Mouse (Mus musculus) kidney, postnatal 0 days (tissue): ENCODE results near the gene Pcyt1a. TPM values are rescaled to one million over a fixed set of nuclear protein-coding genes. Genes with fewer than 3 reads are reported as not detected.

Source experiments
- ATAC-seq: fragments of 200-750 bp; cut with Nextera tagmentation; replicated peaks from 2 replicates; pipeline ENCODE4 v1.8.0; 2017; ENCODE audit warnings: low read depth, moderate number of reproducible peaks, moderate TSS enrichment, moderate library complexity; ENCODE audit not compliant: low FRiP score
- DNase-seq: peaks from one replicate; pipeline ENCODE4 v3.0.0-alpha.2; 2016; ENCODE audit warnings: low spot score
- H3K27ac ChIP-seq: fragments of 300-500 bp; sonication (generic); 2 replicates; pipeline ENCODE4 v1.5.1; 2014; ENCODE audit warnings: mild to moderate bottlenecking
- H3K27me3 ChIP-seq: fragments of 300-500 bp; sonication (generic); 2 replicates; pipeline ENCODE4 v1.6.1; 2014; ENCODE audit warnings: low read length, mixed read lengths; ENCODE audit not compliant: insufficient read depth
- H3K36me3 ChIP-seq: fragments of 300-500 bp; sonication (generic); 2 replicates; pipeline ENCODE4 v1.6.1; 2014; ENCODE audit warnings: low read length, mixed read lengths; ENCODE audit not compliant: insufficient read depth
- H3K4me1 ChIP-seq: fragments of 300-500 bp; sonication (generic); replicated peaks from 2 replicates; pipeline ENCODE4 v1.6.1; 2014; ENCODE audit warnings: antibody characterized with exemption, low read length, mixed read lengths; ENCODE audit not compliant: insufficient read depth
- H3K4me2 ChIP-seq: fragments of 300-500 bp; sonication (generic); 2 replicates; pipeline ENCODE4 v1.6.1; 2014; ENCODE audit warnings: mild to moderate bottlenecking, low read length, moderate library complexity, mixed read lengths
- H3K4me3 ChIP-seq: fragments of 300-500 bp; sonication (generic); replicated peaks from 2 replicates; pipeline ENCODE4 v1.5.1; 2014; ENCODE audit warnings: low read depth, low read length
- H3K9ac ChIP-seq: fragments of 300-500 bp; sonication (generic); 2 replicates; pipeline ENCODE4 v1.6.1; 2014; ENCODE audit warnings: low read depth, low read length
- H3K9me3 ChIP-seq: fragments of 300-500 bp; sonication (generic); replicated peaks from 2 replicates; pipeline ENCODE4 v1.6.1; 2016; ENCODE audit warnings: low read length, inconsistent platforms, mixed read lengths
- CTCF ChIP-seq: IDR thresholded peaks from 2 replicates; pipeline ENCODE4 v1.5.1; 2016; ENCODE audit warnings: antibody characterized with exemption, low read depth, mild to moderate bottlenecking, moderate library complexity
- WGBS: fragments of 180-500 bp; shearing (Covaris S2); extraction: QIAGEN DNeasy Blood & Tissue Kit; methylation state at CpG from one replicate; pipeline ENCODE4 v1.1.7; 2014; 5-methylcytosine and 5-hydroxymethylcytosine counted together
- polyA plus RNA-seq: library from polyadenylated mRNA; unstranded; fragments of >200 nt; fragmentation: Nextera tagmentation; extraction: Ambion mirVana; gene quantifications from 2 replicates; pipeline ENCODE4 v1.2.1, GENCODE M21; 2015

The Pcyt1a gene
- polyA plus RNA-seq, 1 experiment from 2014 or later: 30.6 TPM

DNA sequence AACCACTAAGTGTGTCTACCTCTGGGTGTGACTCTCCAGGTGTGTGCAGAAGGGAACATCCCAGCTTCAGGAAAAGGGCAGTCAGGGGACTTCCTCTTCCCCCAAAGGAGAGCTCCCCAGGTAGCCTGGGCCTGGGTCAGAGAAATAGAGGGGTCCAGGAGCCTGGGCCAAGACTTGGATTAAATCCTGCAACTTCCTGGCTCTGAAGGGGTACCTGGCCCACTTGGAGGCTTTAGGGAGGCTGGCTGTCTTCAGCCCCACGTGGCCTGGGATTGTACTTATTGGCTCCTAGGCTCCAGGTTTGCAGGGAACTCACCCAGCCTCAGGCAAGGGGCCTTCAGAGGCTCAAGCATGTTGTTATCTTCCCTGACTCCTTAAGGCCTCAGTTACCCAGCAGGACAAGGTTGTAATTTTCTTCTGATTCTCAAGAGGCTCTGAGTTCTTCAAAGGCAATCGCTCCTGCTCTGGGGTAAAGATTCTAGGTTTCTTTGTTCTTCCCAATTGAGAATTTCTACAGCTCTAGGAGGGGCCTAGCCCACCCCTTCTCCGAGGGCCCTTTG, 77.9 kb downstream of the Pcyt1a start:
- H3K27me3 ChIP-seq: no peaks in the 10 kb centered on the region
- ATAC-seq (no peak), DNase-seq (no peak)
- H3K9ac ChIP-seq: no peak overlapping the region
- H3K4me1 ChIP-seq: no peaks in the 10 kb centered on the region
- no peaks in the 10 kb centered on the region for H3K9me3 ChIP-seq
- no peak overlapping the region for H3K27ac ChIP-seq
- H3K4me3 ChIP-seq: no peak overlapping the region
- H3K4me2 ChIP-seq: no peak overlapping the region
- TF ChIP-seq CTCF: no peak
- WGBS: 43% methylated on average over 3 of the region's 3 CpGs
- H3K36me3 ChIP-seq: no peaks in the 10 kb centered on the region

DNA sequence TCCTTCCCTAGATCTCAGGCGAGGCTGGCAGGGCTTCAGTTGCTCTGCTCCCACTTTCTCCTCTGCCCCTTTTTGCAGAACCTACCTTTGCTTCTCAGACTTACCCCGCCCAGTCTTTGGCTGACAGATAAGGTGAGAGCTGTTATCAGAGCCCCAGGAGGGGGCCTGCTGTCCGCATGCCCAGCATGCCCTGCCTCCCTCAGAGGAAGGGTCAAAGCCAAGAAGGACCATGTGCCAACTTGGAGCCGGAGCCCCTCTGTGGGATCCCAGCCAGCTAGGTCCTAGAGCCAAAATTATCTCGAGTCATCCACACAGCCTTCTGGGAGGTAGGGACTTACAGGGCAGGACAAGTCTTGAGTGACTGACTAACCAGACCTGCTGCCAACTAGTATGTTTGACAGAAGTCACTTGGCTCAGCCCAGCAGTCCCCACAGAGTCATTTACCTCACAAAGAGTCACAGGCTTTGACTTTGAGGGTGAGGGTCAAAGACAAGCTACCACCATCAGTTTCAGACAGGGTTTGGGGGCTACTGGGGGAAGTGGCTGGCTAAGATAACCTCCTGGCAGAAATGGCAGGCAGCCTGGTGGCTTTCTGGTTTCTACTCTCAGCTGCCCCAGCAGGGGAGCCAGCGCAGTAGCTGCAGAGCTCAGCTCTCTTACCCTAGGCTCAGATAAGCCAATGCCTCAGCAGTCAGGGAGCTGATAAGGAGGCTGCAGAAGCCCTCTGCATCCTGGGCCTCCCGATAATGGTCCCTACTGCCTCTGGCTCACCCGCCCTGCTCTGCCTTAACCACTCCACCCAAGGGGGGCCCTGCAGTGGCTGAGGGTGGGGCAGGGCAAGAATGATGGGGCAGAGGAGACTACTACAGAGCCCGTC, 78.6 kb downstream of the Pcyt1a start:
- no peak for TF ChIP-seq CTCF
- 69% methylated on average over 9 of the region's 9 CpGs for WGBS
- no peaks in the 10 kb centered on the region for H3K4me1 ChIP-seq
- H3K36me3 ChIP-seq: no peaks in the 10 kb centered on the region
- no peak overlapping the region for H3K27ac ChIP-seq
- H3K4me2 ChIP-seq: no peak overlapping the region
- no peak overlapping the region for H3K4me3 ChIP-seq
- no peaks in the 10 kb centered on the region for H3K27me3 ChIP-seq
- H3K9me3 ChIP-seq: no peaks in the 10 kb centered on the region
- ATAC-seq (no peak), DNase-seq (no peak)
- no peak overlapping the region for H3K9ac ChIP-seq

DNA sequence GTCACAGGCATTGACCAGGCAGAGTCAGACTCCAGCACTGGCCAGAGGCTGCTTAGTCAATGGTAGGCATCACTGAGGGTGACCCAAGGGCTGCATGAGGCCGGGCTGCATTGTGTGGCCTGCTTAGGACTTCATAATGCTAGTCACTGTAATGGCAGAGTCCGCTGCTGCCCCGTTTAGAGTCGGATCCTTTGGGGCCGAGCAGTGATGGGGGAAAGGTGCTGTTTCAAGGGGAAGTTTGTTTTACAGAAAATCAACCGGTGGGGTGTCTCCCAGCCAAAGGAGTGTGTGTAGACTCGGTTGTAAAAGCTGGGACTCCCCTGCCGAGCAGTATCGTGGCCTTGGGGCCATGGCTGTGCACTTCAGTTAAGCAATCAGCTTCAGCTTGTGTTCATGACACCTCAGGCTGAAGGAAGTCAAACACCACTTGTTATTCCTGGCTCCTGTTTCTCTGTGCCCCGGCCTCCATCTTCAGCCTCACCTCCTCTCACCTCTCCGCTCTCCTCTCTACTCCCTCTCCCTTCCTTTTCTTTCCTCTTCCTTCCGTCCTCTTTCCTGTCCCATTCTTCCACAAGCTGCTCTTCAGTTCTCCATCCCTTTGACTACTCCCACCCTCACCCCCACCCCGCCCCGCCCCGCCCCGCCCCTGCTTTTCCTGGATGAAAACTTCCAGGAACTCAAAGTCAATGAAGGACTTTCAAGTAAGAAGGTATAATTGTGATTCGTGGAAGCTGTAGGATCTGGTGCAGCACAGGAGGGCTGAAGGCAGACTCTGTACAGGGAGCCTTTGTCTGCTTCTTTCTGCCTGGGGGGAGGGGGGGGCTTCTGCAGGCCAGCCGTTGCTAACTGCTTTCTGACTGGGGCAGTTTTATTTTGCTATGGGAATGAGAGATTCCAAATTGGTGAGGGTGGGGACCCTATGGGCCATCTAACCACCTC, 79.9 kb downstream of the Pcyt1a start:
- H3K27me3 ChIP-seq: no peaks in the 10 kb centered on the region
- no peaks in the 10 kb centered on the region for H3K36me3 ChIP-seq
- ATAC-seq (no peak), DNase-seq (no peak)
- H3K9me3 ChIP-seq: no peaks in the 10 kb centered on the region
- no peak overlapping the region for H3K4me2 ChIP-seq
- H3K27ac ChIP-seq: no peak overlapping the region
- TF ChIP-seq CTCF: no peak
- 54% methylated on average over 18 of the region's 18 CpGs for WGBS
- H3K4me3 ChIP-seq: no peak overlapping the region
- no peaks in the 10 kb centered on the region; the same call in 1 of the 2 replicates for H3K4me1 ChIP-seq
- no peak overlapping the region for H3K9ac ChIP-seq

DNA sequence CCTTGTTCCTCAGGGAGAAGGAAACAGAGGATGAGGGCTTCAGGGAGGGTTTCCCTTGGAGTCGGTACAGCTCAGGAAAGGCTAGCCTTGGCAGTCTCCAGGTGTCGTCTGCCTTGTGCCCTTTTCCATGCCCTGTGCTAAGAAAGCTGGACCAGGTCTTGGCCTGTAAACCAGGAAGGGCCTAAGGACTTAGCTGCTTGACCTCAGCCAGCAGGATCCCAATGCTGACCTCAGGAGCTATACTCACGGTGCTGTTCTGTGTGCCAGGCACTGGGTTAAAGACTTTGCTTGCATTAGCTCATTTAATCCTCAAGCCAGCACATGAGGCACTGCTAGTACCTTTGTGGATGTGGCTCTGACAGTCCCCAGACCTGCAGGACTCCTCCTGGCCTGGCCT, 80.6 kb downstream of the Pcyt1a start:
- no peak for TF ChIP-seq CTCF

DNA sequence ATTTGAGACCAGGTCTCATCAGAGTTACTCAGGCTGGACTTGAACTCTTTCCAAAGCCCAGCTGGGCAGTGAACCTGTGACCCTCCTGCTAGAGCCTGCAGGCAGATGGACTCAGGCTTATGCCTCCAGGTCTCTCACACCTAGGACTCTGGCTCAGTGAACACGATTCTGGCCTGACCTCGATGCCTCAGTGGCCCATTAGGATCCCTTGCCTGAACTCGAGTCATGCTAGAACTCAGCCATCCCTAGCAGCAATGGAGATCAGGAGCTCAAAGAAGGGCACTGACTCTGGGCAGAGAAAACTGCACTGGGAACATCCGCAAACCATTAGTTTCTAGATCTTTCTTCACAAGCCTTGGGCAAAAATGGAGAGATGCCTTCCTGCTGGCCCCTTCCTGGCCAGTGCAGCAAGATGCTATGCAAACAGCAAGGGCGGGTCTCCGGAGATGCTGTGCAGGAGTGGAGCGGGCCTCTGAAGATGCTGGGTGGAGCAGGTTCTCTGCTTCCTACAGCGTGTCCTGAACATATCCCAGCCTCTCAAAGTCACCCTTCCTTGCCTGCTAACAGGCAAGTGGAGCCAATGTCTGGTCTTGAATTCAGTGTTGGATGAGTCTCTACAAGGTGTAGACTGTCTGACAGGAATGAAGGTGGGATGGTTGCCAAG, 81.2 kb downstream of the Pcyt1a start:
- H3K9ac ChIP-seq: no peak overlapping the region
- ATAC-seq (no peak), DNase-seq (no peak)
- H3K36me3 ChIP-seq: no peaks in the 10 kb centered on the region
- no peaks in the 10 kb centered on the region; the same call in 1 of the 2 replicates for H3K4me1 ChIP-seq
- no peak overlapping the region for H3K4me3 ChIP-seq
- no peak overlapping the region for H3K4me2 ChIP-seq
- H3K9me3 ChIP-seq: no peaks in the 10 kb centered on the region
- no peak overlapping the region for H3K27ac ChIP-seq
- TF ChIP-seq CTCF: no peak
- 89% methylated on average over 8 of the region's 8 CpGs for WGBS
- no peaks in the 10 kb centered on the region for H3K27me3 ChIP-seq

More for the DNA sequence above, 80.6 kb downstream of the Pcyt1a start:
- 73% methylated on average over 3 of the region's 3 CpGs for WGBS
- Histone ChIP-seq H3K9ac (no peak overlapping the region), H3K9me3 (no peaks in the 10 kb centered on the region), H3K27me3 (no peaks in the 10 kb centered on the region), H3K4me1 (no peaks in the 10 kb centered on the region; the same call in 1 of the 2 replicates), H3K4me3 (no peak overlapping the region), H3K4me2 (no peak overlapping the region), H3K27ac (no peak overlapping the region), H3K36me3 (no peaks in the 10 kb centered on the region)
- DNase-seq (no peak), ATAC-seq (no peak)
